Mouse (Mus musculus) skeletal muscle tissue, adult 2 months (tissue): ENCODE results near the gene Scnn1a.
A peak's percentile ranks its signal among the peaks of the same experiment; 100 is the strongest.
"Not testable (repeated sequence)": the region's sequence is repeated elsewhere in the genome, so short reads cannot be mapped to it uniquely, and the experiment has no call there.

Experiments used
- DNase-seq: peaks from one replicate; pipeline ENCODE4 v3.0.0-alpha.2; 2012; ENCODE audit warnings: low read depth, low spot score

Gene Scnn1a

GRCm38 (mm10) chr6:125320323-125320722 lies at the start of gene Scnn1a:
Scnn1a (plus strand) TSS chr6:125320659.
- no peak for DNase-seq

GRCm38 (mm10) chr6:125271455-125272227 lies 48.8 kb upstream of the Scnn1a start:
- peak; percentile 99 for DNase-seq

DNA sequence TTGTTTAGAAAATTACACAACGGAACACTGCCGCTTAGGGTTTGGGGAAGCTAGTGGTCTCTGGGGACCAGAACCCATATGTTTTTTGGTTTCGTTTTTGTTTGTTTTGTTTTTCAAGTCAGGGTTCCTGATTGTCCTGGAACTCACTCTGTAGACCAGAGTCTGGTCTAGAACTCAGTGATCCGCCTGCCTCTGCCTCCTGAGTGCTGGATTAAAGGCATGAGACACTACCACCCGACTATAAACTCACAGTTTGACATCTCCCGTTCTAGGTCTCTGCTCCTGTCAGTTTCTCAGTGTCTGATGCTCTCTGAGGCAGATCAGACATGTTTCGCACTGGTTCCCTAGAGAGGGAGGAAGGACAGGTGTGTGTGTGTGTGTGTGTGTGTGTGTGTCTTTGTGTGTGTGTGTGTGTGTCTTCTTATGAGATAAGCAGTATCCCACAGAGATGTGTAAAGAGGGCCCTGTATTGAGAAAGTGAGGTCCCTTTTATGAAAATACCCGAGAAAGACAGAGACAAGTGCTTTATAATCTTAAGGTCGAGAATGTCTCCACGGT lies 48.2 kb upstream of the Scnn1a start:
- no peak for DNase-seq

- peak; percentile 35 for DNase-seq
Measured at GRCm38 (mm10) chr6:125274841-125275563, 45.5 kb upstream of the Scnn1a start.

DNA sequence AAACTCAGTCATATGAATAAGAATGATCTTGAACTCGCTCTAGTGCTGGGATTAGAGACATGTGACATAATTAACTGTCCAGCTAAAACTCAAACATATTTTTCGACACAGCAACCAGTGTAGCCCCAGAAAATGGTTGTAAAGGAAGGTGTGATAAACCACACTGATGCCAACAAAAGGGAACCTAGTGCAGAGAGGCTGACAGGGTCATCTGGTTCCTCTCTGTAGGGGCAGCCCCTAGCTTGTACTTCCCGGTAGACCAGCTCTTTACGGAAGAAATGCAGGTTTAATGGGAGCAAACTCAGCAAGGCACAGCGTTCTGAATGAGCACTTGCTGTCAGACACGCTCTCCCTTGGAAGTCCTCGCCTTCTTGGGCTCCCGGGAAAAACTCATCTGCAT lies 40.7 kb upstream of the Scnn1a start:
- no peak for DNase-seq

DNA sequence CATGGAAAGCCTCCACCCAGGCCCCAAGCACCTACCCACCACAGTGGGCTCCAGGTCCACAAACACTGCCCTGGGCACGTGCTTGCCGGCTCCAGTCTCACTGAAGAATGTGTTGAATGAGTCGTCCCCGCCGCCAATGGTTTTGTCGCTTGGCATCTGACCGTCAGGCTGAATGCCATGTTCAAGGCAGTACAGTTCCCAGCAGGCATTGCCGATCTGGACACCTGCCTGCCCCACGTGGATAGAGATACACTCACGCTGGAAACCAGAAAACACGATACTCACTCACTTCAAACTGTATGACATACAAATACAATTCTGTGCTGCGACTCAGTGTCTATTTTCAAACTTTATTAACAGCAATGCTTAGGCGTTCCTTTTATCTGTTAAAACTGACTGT lies 37.7 kb upstream of the Scnn1a start:
- not testable (repeated sequence) for DNase-seq

GRCm38 (mm10) chr6:125284250-125284649 lies 36.2 kb upstream of the Scnn1a start:
- DNase-seq = no peak

GRCm38 (mm10) chr6:125284751-125285150 lies 35.7 kb upstream of the Scnn1a start:
- DNase-seq = no peak

GRCm38 (mm10) chr6:125285890-125286289 lies 34.6 kb upstream of the Scnn1a start, which contains the start of gene Tuba3a:
Tuba3a (minus strand) TSS chr6:125286042.
- no peak for DNase-seq

GRCm38 (mm10) chr6:125286944-125287343 lies 33.5 kb upstream of the Scnn1a start:
- DNase-seq = no peak

DNA sequence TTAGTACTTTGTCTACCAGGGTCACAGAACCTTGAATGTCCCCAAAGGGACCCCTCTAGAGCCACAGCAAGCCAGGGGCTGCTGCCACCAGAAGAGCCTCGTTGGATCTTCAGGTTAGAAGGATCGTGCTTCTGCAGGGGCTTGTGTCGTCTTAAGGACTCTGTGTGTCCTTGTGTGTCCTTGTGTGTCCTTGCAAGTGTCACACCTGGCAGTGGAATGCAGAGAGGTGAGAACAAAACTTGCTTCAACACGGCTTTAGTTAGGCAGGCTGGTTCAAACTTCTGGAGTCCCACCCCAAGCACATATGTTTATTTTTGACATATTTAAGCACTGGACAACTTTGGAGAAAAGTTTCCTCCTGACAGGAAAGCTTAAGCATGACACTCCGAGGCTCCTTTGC lies 31.7 kb upstream of the Scnn1a start:
- DNase-seq = no peak

DNA sequence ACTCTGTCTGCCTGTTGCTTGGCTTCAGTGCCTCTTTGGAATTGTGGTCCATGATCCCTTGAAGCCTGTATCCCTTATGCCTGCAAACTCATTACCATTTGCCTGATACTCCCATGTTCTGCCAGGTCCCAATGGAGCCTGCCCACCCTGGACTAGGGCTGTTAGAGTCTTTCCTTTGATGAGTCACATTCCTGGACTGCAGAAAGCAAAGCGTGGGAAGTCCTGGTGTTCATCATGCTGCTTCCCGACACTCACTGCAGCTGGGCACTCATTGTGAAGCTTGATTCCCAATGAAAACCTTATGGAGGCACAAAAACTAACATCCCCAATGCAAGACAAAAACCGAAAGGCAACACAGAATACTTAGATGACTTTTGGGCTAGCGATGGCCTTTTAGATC lies 29.1 kb upstream of the Scnn1a start:
- no peak for DNase-seq

GRCm38 (mm10) chr6:125292256-125292655 lies 28.2 kb upstream of the Scnn1a start:
- DNase-seq = no peak

DNA sequence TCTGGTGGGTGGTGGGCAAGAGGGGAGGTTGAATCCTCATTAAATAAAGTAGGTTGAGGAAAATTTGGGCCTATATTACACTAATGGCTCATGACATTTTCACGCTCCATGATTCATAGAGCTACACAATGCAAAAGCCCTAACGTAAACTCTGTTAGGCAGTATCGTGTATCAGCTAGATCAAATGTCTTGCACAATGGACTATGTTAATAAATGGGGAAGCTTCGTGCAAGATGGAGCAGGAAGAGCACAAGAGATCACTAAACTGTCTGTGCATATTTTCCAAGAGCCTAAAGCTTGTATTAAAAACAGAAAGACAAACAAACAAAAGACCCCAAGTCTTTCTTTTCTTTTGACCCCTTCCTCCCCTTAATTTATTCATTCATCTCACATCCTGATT lies 26.4 kb upstream of the Scnn1a start:
- no peak for DNase-seq

GRCm38 (mm10) chr6:125297149-125297820 lies 23.2 kb upstream of the Scnn1a start:
- DNase-seq = no peak

DNA sequence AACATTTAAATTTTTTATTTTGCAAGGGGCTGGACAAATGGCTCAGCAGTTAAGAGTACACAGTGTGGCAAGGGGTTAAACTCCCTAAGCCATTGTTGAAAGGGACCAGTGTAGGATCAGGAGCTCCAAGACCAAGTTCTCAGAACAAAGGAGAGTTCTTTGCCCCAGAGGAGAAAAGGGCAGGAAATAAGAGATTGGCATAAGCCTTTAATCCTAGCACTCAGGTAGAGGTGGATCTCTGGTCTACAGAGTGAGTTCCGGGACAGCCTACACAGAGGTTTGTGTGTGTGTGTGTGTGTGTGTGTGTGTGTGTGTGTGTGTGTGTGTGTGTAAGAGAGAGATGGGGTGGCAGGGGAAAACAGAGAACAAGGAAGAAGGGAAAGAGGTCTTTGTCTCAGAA lies 19.5 kb upstream of the Scnn1a start:
- no peak for DNase-seq

GRCm38 (mm10) chr6:125302231-125302982 lies 18.1 kb upstream of the Scnn1a start:
- DNase-seq = no peak

DNA sequence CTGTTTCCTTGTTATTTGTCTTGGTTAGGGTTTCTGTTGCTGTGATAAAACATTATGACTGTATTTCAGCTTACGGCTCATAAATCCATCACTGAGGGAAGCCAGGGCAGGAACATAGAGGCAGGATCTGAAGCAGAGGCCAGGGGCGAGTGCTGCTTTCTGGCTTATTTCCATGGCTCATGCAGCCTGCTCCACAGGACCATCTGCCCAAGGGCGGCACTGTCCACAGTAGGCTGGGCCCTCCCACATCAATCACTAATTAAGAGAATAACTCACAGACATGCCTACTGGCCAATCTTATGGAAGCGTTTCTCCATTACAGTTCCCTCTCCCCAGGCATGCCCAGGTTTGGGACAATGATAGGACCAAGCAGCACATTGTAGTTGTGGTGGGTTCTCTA lies 17.2 kb upstream of the Scnn1a start:
- DNase-seq = no peak

- not testable (repeated sequence) for DNase-seq
Measured at GRCm38 (mm10) chr6:125304408-125304807, 16.1 kb upstream of the Scnn1a start.

DNA sequence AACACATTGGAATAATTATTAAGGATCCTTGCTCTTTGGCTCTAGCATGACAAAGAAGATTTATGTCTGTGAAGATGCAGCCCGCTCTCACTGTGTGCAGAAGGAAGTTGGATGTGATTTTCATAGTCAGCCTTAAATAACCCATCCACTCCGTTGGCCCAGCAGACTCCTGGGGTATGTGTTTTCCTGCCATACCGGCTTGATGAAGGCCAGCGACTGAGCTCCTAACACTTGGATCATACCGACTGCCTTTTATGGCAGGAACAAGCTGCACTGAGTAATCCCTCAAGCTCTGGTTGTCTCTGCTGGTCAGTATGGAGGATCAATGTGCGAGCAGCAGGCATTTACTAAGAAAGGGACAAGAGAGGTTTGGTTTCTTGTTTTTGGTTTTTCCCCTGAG lies 15.0 kb upstream of the Scnn1a start:
- no peak for DNase-seq

DNA sequence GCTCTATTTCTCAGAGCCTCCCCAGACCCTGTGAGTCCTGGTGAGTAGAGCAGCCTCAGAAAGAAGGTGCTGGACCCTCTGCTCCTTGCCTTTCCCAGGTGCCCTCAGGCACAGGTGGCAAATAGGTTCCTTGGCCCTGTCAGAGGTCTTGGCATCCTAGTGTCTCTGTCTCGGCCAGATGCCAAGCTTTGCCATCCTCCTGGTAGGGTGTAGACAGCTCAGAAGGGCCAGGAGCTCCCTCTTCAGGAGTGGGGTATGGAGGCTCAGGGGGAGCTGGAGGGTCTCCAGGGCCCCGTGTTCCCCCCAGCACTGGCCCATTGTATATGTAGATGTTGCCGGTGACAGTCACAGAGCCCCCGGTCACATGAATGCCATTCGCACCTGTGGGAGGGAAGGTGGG lies 13.4 kb upstream of the Scnn1a start:
- DNase-seq = no peak
